Mouse (Mus musculus): ENCODE measurements at regions not wholly inside any gene's neighbourhood (a gene's known extent, or its start where the extent isn't known, plus 50 kb on each side); places are given as distances from the start of the nearest gene placed in this dataset.
"Not testable (repeated sequence)": the region's sequence is repeated elsewhere in the genome, so short reads cannot be mapped to it uniquely, and the experiment has no call there.

- no peak overlapping the region for H3K27ac ChIP-seq
- H3K27me3 ChIP-seq (ENCODE audit: control insufficient read depth, insufficient read depth, low read length): no peaks in the 10 kb centered on the region
- H3K4me2 ChIP-seq (replicated peaks): no peak overlapping the region
- ATAC-seq (ENCODE audit: low FRiP score): peak; percentile 55
- no peak overlapping the region for H3K9ac ChIP-seq
- H3K36me3 ChIP-seq (replicated peaks; ENCODE audit: control insufficient read depth, insufficient read depth): no peaks in the 10 kb centered on the region
- H3K4me1 ChIP-seq (replicated peaks; ENCODE audit: control insufficient read depth, insufficient read depth, low read length): no peaks in the 10 kb centered on the region
- no peak for DNase-seq (ENCODE audit: low spot score)
- H3K9me3 ChIP-seq (ENCODE audit: control insufficient read depth, low read length): no peaks in the 10 kb centered on the region
- no peak overlapping the region for H3K4me3 ChIP-seq (replicated peaks; ENCODE audit: low read length)
- 96% methylated on average over 1 of the region's 1 CpGs for WGBS
These were observed 605.7 kb downstream of the Tbl1xr1 start for GRCm38 (mm10) chr3:22681999-22682648.

GRCm38 (mm10) chr3:22699317-22699716 lies 622.9 kb downstream of the Tbl1xr1 start:
- no peak overlapping the region for H3K4me3 ChIP-seq (replicated peaks; ENCODE audit: low read length)
- no peaks in the 10 kb centered on the region for H3K27me3 ChIP-seq (ENCODE audit: control insufficient read depth, insufficient read depth, low read length)
- no peak overlapping the region for H3K9ac ChIP-seq
- H3K4me1 ChIP-seq (replicated peaks; ENCODE audit: control insufficient read depth, insufficient read depth, low read length): no peaks in the 10 kb centered on the region
- H3K9me3 ChIP-seq (ENCODE audit: control insufficient read depth, low read length): no peaks in the 10 kb centered on the region
- no peaks in the 10 kb centered on the region for H3K36me3 ChIP-seq (replicated peaks; ENCODE audit: control insufficient read depth, insufficient read depth)
- H3K4me2 ChIP-seq (replicated peaks): no peak overlapping the region
- DNase-seq (ENCODE audit: low spot score): no peak
- no peak for ATAC-seq (ENCODE audit: low FRiP score)
- H3K27ac ChIP-seq: no peak overlapping the region

- WGBS: 95% methylated on average over 5 of the region's 5 CpGs
- not testable (repeated sequence) for H3K9me3 ChIP-seq (ENCODE audit: control insufficient read depth, low read length); ATAC-seq (ENCODE audit: low FRiP score); H3K36me3 ChIP-seq (replicated peaks; ENCODE audit: control insufficient read depth, insufficient read depth); H3K4me3 ChIP-seq (replicated peaks; ENCODE audit: low read length); DNase-seq (ENCODE audit: low spot score); H3K9ac ChIP-seq; H3K27me3 ChIP-seq (ENCODE audit: control insufficient read depth, insufficient read depth, low read length); H3K27ac ChIP-seq; H3K4me1 ChIP-seq (replicated peaks; ENCODE audit: control insufficient read depth, insufficient read depth, low read length); H3K4me2 ChIP-seq (replicated peaks)
These were observed 625.0 kb downstream of the Tbl1xr1 start for GRCm38 (mm10) chr3:22701486-22701885.

- H3K9ac ChIP-seq: no peak overlapping the region
- 82% methylated on average over 17 of the region's 17 CpGs for WGBS
- no peak for ATAC-seq (ENCODE audit: low FRiP score)
These were observed 629.2 kb downstream of the Tbl1xr1 start for GRCm38 (mm10) chr3:22705673-22706072.

GRCm38 (mm10) chr3:22745026-22745425 lies 668.6 kb downstream of the Tbl1xr1 start:
- Histone ChIP-seq H3K4me2 (replicated peaks) (no peak overlapping the region), H3K27ac (no peak overlapping the region), H3K9ac (no peak overlapping the region), H3K4me3 (replicated peaks; ENCODE audit: low read length) (no peak overlapping the region), H3K36me3 (replicated peaks; ENCODE audit: control insufficient read depth, insufficient read depth) (no peaks in the 10 kb centered on the region), H3K4me1 (replicated peaks; ENCODE audit: control insufficient read depth, insufficient read depth, low read length) (no peaks in the 10 kb centered on the region), H3K27me3 (ENCODE audit: control insufficient read depth, insufficient read depth, low read length) (no peaks in the 10 kb centered on the region), H3K9me3 (ENCODE audit: control insufficient read depth, low read length) (no peaks in the 10 kb centered on the region)
- DNase-seq (ENCODE audit: low spot score) (peak; percentile 81), ATAC-seq (ENCODE audit: low FRiP score) (peak; percentile 59)

More at GRCm38 (mm10) chr3:22705673-22706072, 629.2 kb downstream of the Tbl1xr1 start:
- Histone ChIP-seq H3K27me3 (ENCODE audit: control insufficient read depth, insufficient read depth, low read length) (no peaks in the 10 kb centered on the region), H3K4me2 (replicated peaks) (no peak overlapping the region), H3K4me3 (replicated peaks; ENCODE audit: low read length) (no peak overlapping the region), H3K36me3 (replicated peaks; ENCODE audit: control insufficient read depth, insufficient read depth) (no peaks in the 10 kb centered on the region), H3K4me1 (replicated peaks; ENCODE audit: control insufficient read depth, insufficient read depth, low read length) (no peaks in the 10 kb centered on the region), H3K9me3 (ENCODE audit: control insufficient read depth, low read length) (no peaks in the 10 kb centered on the region), H3K27ac (no peak overlapping the region)
- no peak for DNase-seq (ENCODE audit: low spot score)
